Mouse (Mus musculus) urinary bladder, postnatal 10 days (tissue): Measurements from ENCODE around the gene Haus6.
"Not testable (repeated sequence)": the region's sequence is repeated elsewhere in the genome, so short reads cannot be mapped to it uniquely, and the experiment has no call there.

ENCODE experiments used
- DNase-seq: peaks from one replicate; pipeline ENCODE4 v3.0.0; 2022; ENCODE audit warnings: low spot score

Haus6 gene

GRCm38 (mm10) chr4:86611524-86612288, at the start of gene Haus6:
Haus6 (minus strand) TSS chr4:86612055.
- DNase-seq = peak; percentile 36

- DNase-seq = no peak
Measured at GRCm38 (mm10) chr4:86657176-86657575, 45.3 kb upstream of the Haus6 start.

GRCm38 (mm10) chr4:86656410-86656809, 44.6 kb upstream of the Haus6 start:
- DNase-seq = not testable (repeated sequence)

- DNase-seq = no peak
Measured at GRCm38 (mm10) chr4:86651686-86652384, 40.0 kb upstream of the Haus6 start.

- DNase-seq = not testable (repeated sequence)
Measured at GRCm38 (mm10) chr4:86648394-86648793, 36.5 kb upstream of the Haus6 start.

- DNase-seq = not testable (repeated sequence)
Measured at GRCm38 (mm10) chr4:86637561-86637960, 25.7 kb upstream of the Haus6 start.

- DNase-seq = not testable (repeated sequence)
Measured at GRCm38 (mm10) chr4:86634873-86635272, 23.0 kb upstream of the Haus6 start.

- not testable (repeated sequence) for DNase-seq
Measured at GRCm38 (mm10) chr4:86634312-86634711, 22.5 kb upstream of the Haus6 start.

- DNase-seq = not testable (repeated sequence)
Measured at GRCm38 (mm10) chr4:86632556-86632955, 20.7 kb upstream of the Haus6 start.

GRCm38 (mm10) chr4:86631831-86632230, 20.0 kb upstream of the Haus6 start:
- no peak for DNase-seq

GRCm38 (mm10) chr4:86626496-86626895, 14.6 kb upstream of the Haus6 start:
- not testable (repeated sequence) for DNase-seq

- DNase-seq = no peak
Measured at GRCm38 (mm10) chr4:86625463-86625862, 13.6 kb upstream of the Haus6 start.

- not testable (repeated sequence) for DNase-seq
Measured at GRCm38 (mm10) chr4:86622532-86622931, 10.7 kb upstream of the Haus6 start.

GRCm38 (mm10) chr4:86622116-86622515, 10.3 kb upstream of the Haus6 start:
- no peak for DNase-seq

GRCm38 (mm10) chr4:86620506-86620905, 8.7 kb upstream of the Haus6 start:
- DNase-seq = no peak

- no peak for DNase-seq
Measured at GRCm38 (mm10) chr4:86612289-86612620, 400 bp upstream of the Haus6 start.

- DNase-seq = no peak
Measured at GRCm38 (mm10) chr4:86591304-86591703, 20.6 kb downstream of the Haus6 start.

GRCm38 (mm10) chr4:86588236-86588635, 23.6 kb downstream of the Haus6 start:
- DNase-seq = no peak

- DNase-seq = no peak
Measured at GRCm38 (mm10) chr4:86580591-86580990, 31.3 kb downstream of the Haus6 start.

GRCm38 (mm10) chr4:86580056-86580455, 31.8 kb downstream of the Haus6 start:
- DNase-seq = no peak

GRCm38 (mm10) chr4:86576630-86577225, 35.1 kb downstream of the Haus6 start:
- no peak for DNase-seq

- DNase-seq = no peak
Measured at GRCm38 (mm10) chr4:86576120-86576541, 35.7 kb downstream of the Haus6 start.
